Mouse (Mus musculus) urinary bladder, postnatal 36 days (tissue): ENCODE results near the gene Tas2r113.
"Not testable (repeated sequence)": the region's sequence is repeated elsewhere in the genome, so short reads cannot be mapped to it uniquely, and the experiment has no call there.

Experiments
- DNase-seq, 2 experiments: peaks; one replicate each; pipeline ENCODE4 v3.0.0; 2022; ENCODE audit warnings: low spot score in 2 of 2, mixed read lengths in 1 of 2

Tas2r113 gene

GRCm38 (mm10) chr6:132892711-132893110, at the start of gene Tas2r113:
Tas2r113 (plus strand) TSS chr6:132893011.
- DNase-seq: no peak

GRCm38 (mm10) chr6:132846842-132847241, 46.0 kb upstream of the Tas2r113 start, which contains the start of gene Tas2r123:
Tas2r123 (plus strand) TSS chr6:132847142.
- DNase-seq: no peak

DNA sequence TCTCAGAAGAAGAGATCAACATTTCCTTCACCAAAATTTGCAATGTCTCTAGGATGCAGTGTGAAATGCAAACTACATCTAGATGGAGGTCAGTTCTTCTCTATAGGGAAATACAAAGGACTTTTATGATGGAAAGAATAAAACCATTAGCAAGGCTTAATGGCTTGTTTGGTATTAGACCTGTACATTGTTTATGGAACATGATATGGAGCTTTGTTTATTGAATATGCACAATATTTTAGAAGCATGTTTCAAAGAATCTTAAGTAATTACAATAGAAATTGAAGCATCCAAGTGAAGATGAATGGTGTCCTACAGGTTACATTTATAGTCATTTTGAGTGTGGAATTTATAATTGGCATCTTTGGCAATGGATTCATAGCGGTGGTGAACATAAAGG, 37.7 kb upstream of the Tas2r113 start, which contains the start of gene Tas2r116:
Gene Tas2r116 (plus strand): TSS at position 301 of the 400 bp plus-strand sequence.
- DNase-seq: no peak

GRCm38 (mm10) chr6:132867708-132868107, 25.1 kb upstream of the Tas2r113 start, which contains the start of gene Tas2r110:
Tas2r110 (plus strand) TSS chr6:132868008.
- no peak for DNase-seq

- DNase-seq: no peak
Measured at GRCm38 (mm10) chr6:132909351-132909750, 16.5 kb downstream of the Tas2r113 start, which contains the start of gene Tas2r125. Tas2r125 (plus strand) TSS chr6:132909651.

DNA sequence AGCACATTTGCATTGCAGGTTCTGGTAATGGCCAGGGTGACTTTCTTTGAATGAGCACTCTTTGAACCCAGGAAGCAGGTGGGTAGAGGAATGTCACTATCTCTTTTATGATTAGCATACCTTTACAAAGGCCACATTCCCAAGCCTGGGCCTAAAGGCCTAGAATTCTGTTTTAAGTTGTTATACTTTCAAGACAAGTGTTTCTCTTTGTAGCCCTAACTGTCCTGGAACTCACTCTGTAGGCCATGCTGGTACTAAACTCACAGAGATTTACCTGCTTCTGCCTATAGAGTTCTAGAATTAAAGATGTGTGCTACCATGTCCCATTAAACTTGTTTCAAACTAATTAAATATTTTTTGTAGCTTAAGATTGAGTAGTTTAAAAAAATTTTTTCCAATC, 48.6 kb downstream of the Tas2r113 start:
- DNase-seq: not testable (repeated sequence)
